Comparison of ENCODE assay signal across 25 mouse cellular contexts in the genomic region with DNA sequence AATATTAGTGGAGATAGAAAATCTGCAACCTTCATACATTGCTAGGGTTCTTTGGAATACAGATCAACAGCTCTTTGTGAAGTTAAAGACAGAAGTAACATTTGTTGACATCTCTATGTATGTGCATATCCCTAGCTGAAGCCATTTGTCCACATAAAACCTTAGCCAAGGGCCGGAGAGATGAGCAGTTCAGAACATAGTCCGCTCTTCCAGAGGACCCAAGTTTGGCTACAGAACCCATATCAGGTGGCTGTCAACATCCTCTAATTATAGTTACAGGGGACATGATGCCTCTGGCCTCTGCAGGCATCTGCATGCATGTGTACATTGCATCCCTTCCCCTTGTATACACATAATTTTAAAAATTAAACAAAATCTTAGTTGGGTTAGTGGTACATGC. TPM values are rescaled to one million over a fixed set of nuclear protein-coding genes. Genes with fewer than 3 reads are reported as not detected.
DNase-seq lines count a peak whose midpoint lies in the region; ATAC-seq and TF ChIP-seq lines count a peak whose summit lies in the region.
"Had no signal": no experiment of that assay in that cellular context is flagged by ENCODE, and none has a peak within 500 bp of the region (broad histone marks: within the 10 kb centered on the region; RNA-seq: fewer than 3 reads in every experiment).

No protein-coding gene starts in this region.

- H3K27me3 ChIP-seq in heart, embryonic 10.5 days (ENCODE audit: insufficient read depth, poor library complexity, severe bottlenecking): no peaks in the 10 kb centered on the region
- no peaks in the 10 kb centered on the region for H3K27me3 ChIP-seq in liver, embryonic 12.5 days (replicated peaks)
- no peaks in the 10 kb centered on the region for H3K27me3 ChIP-seq in liver, postnatal 0 days (ENCODE audit: insufficient read depth, low read length)
- H3K27me3 ChIP-seq in liver, embryonic 15.5 days: no peaks in the 10 kb centered on the region
- H3K27me3 ChIP-seq: CH12.LX; embryonic facial prominence, embryonic 12.5 days; forebrain, embryonic 13.5 days; Patski had no signal

- no peak for TF ChIP-seq CTCF in liver, postnatal 0 days (IDR thresholded peaks at IDR 0.05; ENCODE audit: low read depth)

- no peaks in the 10 kb centered on the region for H3K9me3 ChIP-seq in heart, embryonic 10.5 days
- no peaks in the 10 kb centered on the region for H3K9me3 ChIP-seq in liver, embryonic 12.5 days (replicated peaks)
- H3K9me3 ChIP-seq in liver, postnatal 0 days (ENCODE audit: low read length): no peaks in the 10 kb centered on the region
- H3K9me3 ChIP-seq in liver, embryonic 15.5 days (replicated peaks): no peaks in the 10 kb centered on the region
- H3K9me3 ChIP-seq: embryonic facial prominence, embryonic 10.5 days; embryonic facial prominence, embryonic 12.5 days; forebrain, embryonic 13.5 days; G1E had no signal

- peaks cover 11% of the 10 kb centered on the region; the same call in 1 of the 2 replicates for H3K36me3 ChIP-seq in heart, embryonic 10.5 days
- H3K36me3 ChIP-seq in liver, embryonic 12.5 days: peaks cover 88% of the 10 kb centered on the region
- H3K36me3 ChIP-seq in liver, postnatal 0 days (replicated peaks; ENCODE audit: insufficient read depth, low read length): peaks cover 35% of the 10 kb centered on the region
- peaks cover 64% of the 10 kb centered on the region for H3K36me3 ChIP-seq in liver, embryonic 15.5 days (replicated peaks)

- 49% methylated on average over 2 of the region's 2 CpGs for WGBS in heart, embryonic 10.5 days
- 77% methylated on average over 2 of the region's 2 CpGs for WGBS in liver, embryonic 12.5 days (ENCODE audit: insufficient replicate concordance)
- 87% methylated on average over 2 of the region's 2 CpGs for WGBS in liver, postnatal 0 days (ENCODE audit: insufficient replicate concordance)
- 84% methylated on average over 2 of the region's 2 CpGs for WGBS in liver, embryonic 15.5 days (ENCODE audit: insufficient replicate concordance)

- H3K4me3 ChIP-seq in heart, embryonic 10.5 days: no peak overlapping the region
- no peak overlapping the region for H3K4me3 ChIP-seq in liver, embryonic 12.5 days
- H3K4me3 ChIP-seq in liver, postnatal 0 days (ENCODE audit: low read depth, low read length): no peak overlapping the region
- H3K4me3 ChIP-seq in liver, embryonic 15.5 days (replicated peaks): no peak overlapping the region
- H3K4me3 ChIP-seq: embryonic facial prominence, embryonic 10.5 days; embryonic facial prominence, embryonic 12.5 days; forebrain, embryonic 13.5 days had no signal

- DNase-seq in gastrocnemius, adult 18-20 months (ENCODE audit: low spot score): peak; percentile 55
- DNase-seq in gastrocnemius, postnatal 36 days: no peak
- peak; percentile 46 for DNase-seq in heart, adult 11 months
- DNase-seq in heart, embryonic 10.5 days (ENCODE audit: low spot score): no peak
- no peak for DNase-seq in liver, postnatal 0 days
- DNase-seq: adrenal gland, adult 8-10 months; adrenal gland, postnatal 14 days; adrenal gland, postnatal 36 days; B cell, adult 2 months; cerebellum, adult 11-12 months; cerebellum, adult 2 months; cerebellum, adult 9-10 months; cerebellum, postnatal 10 days; cerebellum, postnatal 25 days had no signal

- peak overlapping the region; percentile 35; the same call in 1 of the 2 replicates for H3K9ac ChIP-seq in liver, embryonic 12.5 days
- no peak overlapping the region for H3K9ac ChIP-seq in liver, postnatal 0 days (replicated peaks)
- H3K9ac ChIP-seq in liver, embryonic 15.5 days: no peak overlapping the region
- H3K9ac ChIP-seq: embryonic facial prominence, embryonic 12.5 days; forebrain, embryonic 13.5 days had no signal

- no peak for TF ChIP-seq EP300 in liver, postnatal 0 days (IDR thresholded peaks at IDR 0.05; ENCODE audit: low read depth)

- peak overlapping the region; percentile 32; the same call in 1 of the 2 replicates for H3K4me2 ChIP-seq in liver, embryonic 12.5 days
- no peak overlapping the region for H3K4me2 ChIP-seq in liver, postnatal 0 days (ENCODE audit: low read depth, low read length)
- H3K4me2 ChIP-seq in liver, embryonic 15.5 days: no peak overlapping the region
- H3K4me2 ChIP-seq: embryonic facial prominence, embryonic 12.5 days; forebrain, embryonic 13.5 days had no signal

- ATAC-seq in liver, embryonic 12.5 days: no peak
- no peak for ATAC-seq in liver, postnatal 0 days
- ATAC-seq in liver, embryonic 15.5 days (ENCODE audit: insufficient read depth): no peak
- ATAC-seq in megakaryocyte-erythroid progenitor cell, adult 5-6 weeks (replicated peaks; ENCODE audit: low FRiP score, low TSS enrichment, poor library complexity, severe bottlenecking): no peak
- ATAC-seq: activated CD4-positive, CD25-positive, alpha-beta regulatory T cell, adult 4 months; CD4-positive, CD25-positive, alpha-beta regulatory T cell, adult 4 months; forebrain, embryonic 13.5 days; Patski had no signal

- no peak overlapping the region for H3K27ac ChIP-seq in heart, embryonic 10.5 days
- 0 out of 2 replicates have a peak overlapping the region, but pooled peaks have one; percentile 25 for H3K27ac ChIP-seq in liver, embryonic 12.5 days
- H3K27ac ChIP-seq in liver, postnatal 0 days (ENCODE audit: low read depth): no peak overlapping the region
- 0 out of 2 replicates have a peak overlapping the region, but pooled peaks have one; percentile 34 for H3K27ac ChIP-seq in liver, embryonic 15.5 days (replicated peaks)
- H3K27ac ChIP-seq: embryonic facial prominence, embryonic 10.5 days; embryonic facial prominence, embryonic 12.5 days; forebrain, embryonic 13.5 days had no signal

- peaks cover 9% of the 10 kb centered on the region; the same call in 1 of the 2 replicates for H3K4me1 ChIP-seq in heart, embryonic 10.5 days
- H3K4me1 ChIP-seq in liver, embryonic 12.5 days: peaks cover 23% of the 10 kb centered on the region
- H3K4me1 ChIP-seq in liver, postnatal 0 days (ENCODE audit: insufficient read depth): no peaks in the 10 kb centered on the region
- H3K4me1 ChIP-seq in liver, embryonic 15.5 days (replicated peaks): peaks cover 19% of the 10 kb centered on the region
- H3K4me1 ChIP-seq: embryonic facial prominence, embryonic 10.5 days; embryonic facial prominence, embryonic 12.5 days; forebrain, embryonic 13.5 days had no signal

- intact Hi-C loops in gastrocnemius, postnatal 36 days (cut with DNase I): loop anchor here (2.0 kb wide), 1 partner anchor 18 kb away; the partner anchor contains the start of gene Ubxn2a

RNA-seq across cellular contexts. Expression of gene Mfsd2b, which starts 15.1 kb away (rescaled TPM):
- total RNA-seq in gastrocnemius, adult 18-20 months (2021): under 1 TPM; 0.66 TPM
- under 1 TPM; 0.57 to 0.61 TPM for total RNA-seq in gastrocnemius, postnatal 36 days (2021)
- 10.9 and 13.5 TPM in 2 replicates for polyA plus RNA-seq in heart, embryonic 10.5 days (2016; fragmentation: Nextera tagmentation; extraction: Ambion mirVana)
- 94.8 TPM in 2 replicates for polyA plus RNA-seq in liver, embryonic 12.5 days (2016; fragmentation: Nextera tagmentation; extraction: Ambion mirVana)
- 24.8 and 28.0 TPM in 2 replicates for polyA plus RNA-seq in liver, postnatal 0 days (2015; fragmentation: Nextera tagmentation; extraction: Ambion mirVana)
- polyA plus RNA-seq in liver, embryonic 15.5 days (2015; fragmentation: Nextera tagmentation; extraction: Ambion mirVana): 62.9 and 69.5 TPM in 2 replicates
- total RNA-seq in megakaryocyte-erythroid progenitor cell, adult 5-6 weeks (2014; fragmentation: Nextera tagmentation): 225 and 274 TPM in 2 replicates
- total RNA-seq in megakaryocyte-erythroid progenitor cell, adult 5-6 weeks (2017): 116 and 136 TPM in 2 replicates

RNA-seq across cellular contexts. Expression of gene Ubxn2a, which starts 18.3 kb away (rescaled TPM):
- total RNA-seq in gastrocnemius, adult 18-20 months (2021): 100 to 1,000 TPM; 141 to 142 TPM
- total RNA-seq in gastrocnemius, postnatal 36 days (2021): 100 to 1,000 TPM in 1 of 2 experiments, 10 to 100 TPM in 1; 91.8 to 112 TPM
- 29.6 and 30.7 TPM in 2 replicates for polyA plus RNA-seq in heart, embryonic 10.5 days (2016; fragmentation: Nextera tagmentation; extraction: Ambion mirVana)
- polyA plus RNA-seq in liver, embryonic 12.5 days (2016; fragmentation: Nextera tagmentation; extraction: Ambion mirVana): 48.0 and 50.9 TPM in 2 replicates
- 19.7 and 22.0 TPM in 2 replicates for polyA plus RNA-seq in liver, postnatal 0 days (2015; fragmentation: Nextera tagmentation; extraction: Ambion mirVana)
- 24.9 and 26.9 TPM in 2 replicates for polyA plus RNA-seq in liver, embryonic 15.5 days (2015; fragmentation: Nextera tagmentation; extraction: Ambion mirVana)
- total RNA-seq in megakaryocyte-erythroid progenitor cell, adult 5-6 weeks (2014; fragmentation: Nextera tagmentation): 40.6 and 44.6 TPM in 2 replicates
- total RNA-seq in megakaryocyte-erythroid progenitor cell, adult 5-6 weeks (2017): 98.2 and 111 TPM in 2 replicates

RNA-seq across cellular contexts. Expression of gene Atad2b, which starts 27.9 kb away (rescaled TPM):
- 10 to 100 TPM; 11.3 to 12.0 TPM for total RNA-seq in gastrocnemius, adult 18-20 months (2021)
- total RNA-seq in gastrocnemius, postnatal 36 days (2021): 10 to 100 TPM; 13.4 to 16.0 TPM
- polyA plus RNA-seq in heart, embryonic 10.5 days (2016; fragmentation: Nextera tagmentation; extraction: Ambion mirVana): 6.7 and 8.8 TPM in 2 replicates
- 12.8 and 15.2 TPM in 2 replicates for polyA plus RNA-seq in liver, embryonic 12.5 days (2016; fragmentation: Nextera tagmentation; extraction: Ambion mirVana)
- 4.1 and 4.7 TPM in 2 replicates for polyA plus RNA-seq in liver, postnatal 0 days (2015; fragmentation: Nextera tagmentation; extraction: Ambion mirVana)
- polyA plus RNA-seq in liver, embryonic 15.5 days (2015; fragmentation: Nextera tagmentation; extraction: Ambion mirVana): 5.0 and 6.0 TPM in 2 replicates
- 41.5 and 60.2 TPM in 2 replicates for total RNA-seq in megakaryocyte-erythroid progenitor cell, adult 5-6 weeks (2014; fragmentation: Nextera tagmentation)
- total RNA-seq in megakaryocyte-erythroid progenitor cell, adult 5-6 weeks (2017): 38.0 and 49.1 TPM in 2 replicates

RNA-seq across cellular contexts. Expression of gene Wdcp, which starts 46.1 kb away (rescaled TPM):
- total RNA-seq in gastrocnemius, adult 18-20 months (2021): 1 to 10 TPM; 5.6 to 6.2 TPM
- 1 to 10 TPM; 3.9 to 4.4 TPM for total RNA-seq in gastrocnemius, postnatal 36 days (2021)
- polyA plus RNA-seq in heart, embryonic 10.5 days (2016; fragmentation: Nextera tagmentation; extraction: Ambion mirVana): 17.6 and 18.4 TPM in 2 replicates
- polyA plus RNA-seq in liver, embryonic 12.5 days (2016; fragmentation: Nextera tagmentation; extraction: Ambion mirVana): 19.9 and 21.0 TPM in 2 replicates
- polyA plus RNA-seq in liver, postnatal 0 days (2015; fragmentation: Nextera tagmentation; extraction: Ambion mirVana): 8.4 and 9.4 TPM in 2 replicates
- polyA plus RNA-seq in liver, embryonic 15.5 days (2015; fragmentation: Nextera tagmentation; extraction: Ambion mirVana): 8.2 and 9.4 TPM in 2 replicates
- total RNA-seq in megakaryocyte-erythroid progenitor cell, adult 5-6 weeks (2014; fragmentation: Nextera tagmentation): 20.3 and 27.5 TPM in 2 replicates
- total RNA-seq in megakaryocyte-erythroid progenitor cell, adult 5-6 weeks (2017): 5.0 and 9.5 TPM in 2 replicates

RNA-seq across cellular contexts. Expression of gene Fkbp1b, which starts 47.9 kb away (rescaled TPM):
- 1 to 10 TPM in 1 of 2 experiments, under 1 TPM in 1; 0.39 to 1.1 TPM for total RNA-seq in gastrocnemius, adult 18-20 months (2021)
- total RNA-seq in gastrocnemius, postnatal 36 days (2021): 1 to 10 TPM; 1.0 to 1.2 TPM
- polyA plus RNA-seq in heart, embryonic 10.5 days (2016; fragmentation: Nextera tagmentation; extraction: Ambion mirVana): 7.4 and 12.5 TPM in 2 replicates
- polyA plus RNA-seq in liver, embryonic 12.5 days (2016; fragmentation: Nextera tagmentation; extraction: Ambion mirVana): 5.0 and 5.2 TPM in 2 replicates
- 3.1 and 4.6 TPM in 2 replicates for polyA plus RNA-seq in liver, postnatal 0 days (2015; fragmentation: Nextera tagmentation; extraction: Ambion mirVana)
- polyA plus RNA-seq in liver, embryonic 15.5 days (2015; fragmentation: Nextera tagmentation; extraction: Ambion mirVana): 3.2 and 3.6 TPM in 2 replicates
- total RNA-seq in megakaryocyte-erythroid progenitor cell, adult 5-6 weeks (2014; fragmentation: Nextera tagmentation): not detected in 2 replicates
- total RNA-seq in megakaryocyte-erythroid progenitor cell, adult 5-6 weeks (2017): 1.6 and 12.2 TPM in 2 replicates
- polyA plus RNA-seq: activated CD4-positive, CD25-positive, alpha-beta regulatory T cell, adult 4 months; CD4-positive, CD25-positive, alpha-beta regulatory T cell, adult 4 months had no signal

Comparison
In these comparisons a context has a peak if more than half of its experiments do, and no peak if none do; other contexts are left out.
1. DNase-seq: peak in gastrocnemius, adult 18-20 months (single experiment) and heart, adult 11 months (single experiment); none in gastrocnemius, postnatal 36 days (0 of 2), heart, embryonic 10.5 days (single experiment) and liver, postnatal 0 days (single experiment).
2. H3K27ac ChIP-seq: peak in liver, embryonic 12.5 days (single experiment) and liver, embryonic 15.5 days (single experiment); none in heart, embryonic 10.5 days (single experiment) and liver, postnatal 0 days (single experiment).